Mouse (Mus musculus) hindbrain, embryonic 10.5 days (tissue): ENCODE measurements around the gene Tanc1. TPM values are rescaled to one million over a fixed set of nuclear protein-coding genes. Genes with fewer than 3 reads are reported as not detected.

Experiments used
- DNase-seq: peaks from one replicate; pipeline ENCODE4 v3.0.0-alpha.2; 2017; ENCODE audit warnings: low spot score
- H3K27ac ChIP-seq: fragments of 300-500 bp; sonication (generic); 2 replicates; pipeline ENCODE4 v1.5.1; 2016; ENCODE audit warnings: mild to moderate bottlenecking, moderate library complexity
- H3K27me3 ChIP-seq: fragments of 300-500 bp; sonication (generic); 2 replicates; pipeline ENCODE4 v1.6.1; 2016; ENCODE audit warnings: mild to moderate bottlenecking; ENCODE audit not compliant: poor library complexity, insufficient read depth, severe bottlenecking
- H3K36me3 ChIP-seq: fragments of 300-500 bp; sonication (generic); 2 replicates; pipeline ENCODE4 v1.6.1; 2016; ENCODE audit warnings: mild to moderate bottlenecking, moderate library complexity
- H3K4me1 ChIP-seq: fragments of 300-500 bp; sonication (generic); replicated peaks from 2 replicates; pipeline ENCODE4 v1.6.1; 2016; ENCODE audit warnings: mild to moderate bottlenecking
- H3K4me3 ChIP-seq: fragments of 300-500 bp; sonication (generic); 2 replicates; pipeline ENCODE4 v1.5.1; 2016; ENCODE audit warnings: mild to moderate bottlenecking, moderate library complexity
- H3K9me3 ChIP-seq: fragments of 300-500 bp; sonication (generic); 2 replicates; pipeline ENCODE4 v1.6.1; 2016; ENCODE audit warnings: mild to moderate bottlenecking, moderate library complexity
- WGBS: fragments of 180-500 bp; shearing (Covaris S2); methylation state at CpG from one replicate; pipeline ENCODE4 v1.1.7; 2016; 5-methylcytosine and 5-hydroxymethylcytosine counted together
- polyA plus RNA-seq: library from polyadenylated mRNA; unstranded; fragments of >200 nt; fragmentation: Nextera tagmentation; extraction: Ambion mirVana; gene quantifications from 2 replicates; pipeline ENCODE4 v1.2.1, GENCODE M21; 2016

The Tanc1 gene
- polyA plus RNA-seq, 1 experiment from 2014 or later: 15.9 TPM

- H3K27me3 ChIP-seq: no peaks in the 10 kb centered on the region
- no peaks in the 10 kb centered on the region for H3K9me3 ChIP-seq
- peak overlapping the region; percentile 54 for H3K27ac ChIP-seq
- DNase-seq: no peak
- H3K4me3 ChIP-seq: no peak overlapping the region
- 67% methylated on average over 7 of the region's 7 CpGs for WGBS
- peaks cover 30% of the 10 kb centered on the region for H3K36me3 ChIP-seq
- peaks cover 14% of the 10 kb centered on the region for H3K4me1 ChIP-seq
Measured at GRCm38 (mm10) chr2:59788704-59789500, 177.1 kb downstream of the Tanc1 start.

DNA sequence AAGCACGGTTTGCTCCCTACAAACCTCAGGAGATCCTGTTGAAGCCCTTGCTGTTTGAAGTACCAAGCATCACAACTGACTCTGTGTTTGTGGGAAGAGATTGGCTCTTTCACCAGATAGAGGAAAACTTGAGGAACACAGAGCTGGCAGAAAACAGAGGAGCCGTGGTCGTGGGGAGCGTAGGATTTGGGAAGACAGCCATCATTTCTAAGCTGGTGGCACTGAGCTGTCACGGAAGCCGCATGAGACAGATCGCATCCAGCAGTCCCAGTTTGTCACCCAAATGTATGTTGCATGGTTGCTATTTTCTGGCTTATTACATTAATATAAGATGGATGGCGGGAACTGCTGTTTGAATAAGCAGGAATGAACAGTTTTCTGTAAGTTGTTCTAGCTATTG, 179.8 kb downstream of the Tanc1 start:
- Histone ChIP-seq H3K27me3 (no peaks in the 10 kb centered on the region), H3K36me3 (peaks cover 38% of the 10 kb centered on the region), H3K27ac (no peak overlapping the region), H3K4me1 (peaks cover 14% of the 10 kb centered on the region), H3K9me3 (no peaks in the 10 kb centered on the region), H3K4me3 (no peak overlapping the region)
- WGBS: 94% methylated on average over 8 of the region's 8 CpGs
- DNase-seq: no peak

- Histone ChIP-seq H3K4me1 (peaks cover 11% of the 10 kb centered on the region), H3K27me3 (no peaks in the 10 kb centered on the region), H3K9me3 (no peaks in the 10 kb centered on the region), H3K4me3 (no peak overlapping the region), H3K36me3 (peaks cover 36% of the 10 kb centered on the region), H3K27ac (no peak overlapping the region)
- no peak for DNase-seq
- 82% methylated on average over 9 of the region's 9 CpGs for WGBS
Measured at GRCm38 (mm10) chr2:59793337-59793736, 181.5 kb downstream of the Tanc1 start.

- Histone ChIP-seq H3K4me1 (peaks cover 6% of the 10 kb centered on the region), H3K36me3 (peaks cover 40% of the 10 kb centered on the region), H3K27ac (no peak overlapping the region), H3K4me3 (no peak overlapping the region), H3K9me3 (no peaks in the 10 kb centered on the region), H3K27me3 (no peaks in the 10 kb centered on the region)
- no peak for DNase-seq
- WGBS: 91% methylated on average over 6 of the region's 6 CpGs
Measured at GRCm38 (mm10) chr2:59794838-59795237, 183.0 kb downstream of the Tanc1 start.

DNA sequence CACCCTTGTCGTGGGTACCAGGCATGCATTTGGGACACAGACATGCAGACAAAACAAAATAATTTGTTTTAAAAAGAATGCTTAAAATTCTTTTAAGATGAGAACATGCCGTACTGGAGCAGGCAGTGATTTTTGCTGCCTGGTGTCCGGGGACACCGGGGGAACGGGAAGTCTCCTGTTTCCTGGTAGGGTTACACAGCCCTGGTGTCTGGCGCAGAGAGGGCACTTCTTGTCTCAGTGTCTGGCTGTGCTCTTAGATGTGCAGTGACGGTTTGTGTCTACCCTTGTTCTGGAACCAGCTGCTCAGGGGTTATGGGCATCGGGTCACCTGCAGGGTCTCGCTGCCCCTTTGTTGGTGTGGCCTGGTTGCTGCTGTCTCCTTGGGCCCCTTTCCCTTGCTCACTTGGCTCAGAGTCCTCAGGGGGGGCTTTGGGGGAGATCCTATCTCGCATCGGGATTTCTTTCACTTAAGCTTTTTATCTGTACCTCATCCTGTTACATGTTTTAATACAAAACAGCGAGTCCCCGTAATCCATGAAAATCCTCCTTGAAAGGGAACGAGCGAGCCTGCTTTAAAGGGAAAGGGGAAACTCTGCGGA, 187.2 kb downstream of the Tanc1 start:
- Histone ChIP-seq H3K9me3 (no peaks in the 10 kb centered on the region), H3K27ac (peak overlapping the region; percentile 19), H3K4me3 (no peak overlapping the region), H3K4me1 (peaks cover 11% of the 10 kb centered on the region), H3K27me3 (no peaks in the 10 kb centered on the region), H3K36me3 (peaks cover 42% of the 10 kb centered on the region)
- WGBS: 80% methylated on average over 16 of the region's 16 CpGs
- DNase-seq: no peak

DNA sequence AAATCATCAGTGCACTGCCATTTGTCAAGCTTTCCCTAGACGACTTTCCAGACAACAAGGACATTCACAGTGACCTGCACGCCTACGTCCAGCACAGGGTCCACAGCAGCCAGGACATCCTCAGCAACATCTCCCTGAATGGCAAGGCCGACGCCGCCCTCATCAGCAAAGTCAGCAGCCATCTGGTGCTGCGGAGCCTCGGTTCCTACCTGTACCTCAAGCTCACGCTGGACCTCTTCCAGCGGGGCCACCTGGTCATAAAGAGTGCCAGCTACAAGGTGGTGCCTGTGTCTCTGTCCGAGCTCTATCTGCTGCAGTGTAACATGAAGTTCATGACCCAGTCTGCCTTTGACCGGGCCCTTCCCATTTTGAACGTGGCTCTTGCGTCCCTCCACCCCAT, 187.7 kb downstream of the Tanc1 start:
- peaks cover 37% of the 10 kb centered on the region for H3K36me3 ChIP-seq
- H3K27ac ChIP-seq: no peak overlapping the region
- no peaks in the 10 kb centered on the region for H3K9me3 ChIP-seq
- H3K27me3 ChIP-seq: no peaks in the 10 kb centered on the region
- H3K4me1 ChIP-seq: peaks cover 11% of the 10 kb centered on the region
- DNase-seq: no peak
- WGBS: 86% methylated on average over 14 of the region's 14 CpGs
- no peak overlapping the region for H3K4me3 ChIP-seq

GRCm38 (mm10) chr2:59800481-59801266, 188.8 kb downstream of the Tanc1 start:
- Histone ChIP-seq H3K27ac (no peak overlapping the region), H3K4me3 (no peak overlapping the region), H3K36me3 (peaks cover 32% of the 10 kb centered on the region), H3K27me3 (no peaks in the 10 kb centered on the region), H3K4me1 (peaks cover 15% of the 10 kb centered on the region), H3K9me3 (no peaks in the 10 kb centered on the region)
- DNase-seq: no peak
- WGBS: 91% methylated on average over 18 of the region's 18 CpGs

- peaks cover 39% of the 10 kb centered on the region for H3K36me3 ChIP-seq
- 88% methylated on average over 8 of the region's 8 CpGs for WGBS
- H3K27me3 ChIP-seq: no peaks in the 10 kb centered on the region
Measured at GRCm38 (mm10) chr2:59802722-59803387, 191.0 kb downstream of the Tanc1 start.

DNA sequence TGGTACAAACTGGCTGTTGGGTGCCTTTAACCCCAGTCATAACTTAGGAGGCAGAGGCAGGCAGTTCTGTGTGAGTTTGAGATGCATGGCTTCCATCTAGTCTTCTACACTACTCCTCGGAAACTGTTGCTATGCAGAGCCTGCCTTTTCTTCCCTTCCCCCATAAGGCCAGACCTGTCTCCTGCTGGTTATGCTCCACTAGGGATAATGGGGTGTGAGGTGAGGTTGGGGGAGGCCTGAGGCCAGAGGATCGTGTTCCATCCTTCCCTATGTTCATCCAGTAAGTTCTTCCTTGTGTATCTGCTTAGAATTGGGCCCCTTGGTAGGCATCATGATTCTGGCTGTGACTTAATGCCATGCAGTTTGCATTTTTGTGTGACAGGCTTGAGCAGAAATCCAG, 193.8 kb downstream of the Tanc1 start:
- WGBS: 25% methylated on average over 2 of the region's 2 CpGs
- H3K36me3 ChIP-seq: peaks cover 37% of the 10 kb centered on the region
- no peak for DNase-seq
- H3K4me1 ChIP-seq: peaks cover 16% of the 10 kb centered on the region
- H3K4me3 ChIP-seq: no peak overlapping the region
- H3K27ac ChIP-seq: peak overlapping the region; percentile 29; the same call in 1 of the 2 replicates
- no peaks in the 10 kb centered on the region for H3K27me3 ChIP-seq
- H3K9me3 ChIP-seq: no peaks in the 10 kb centered on the region

More at GRCm38 (mm10) chr2:59802722-59803387, 191.0 kb downstream of the Tanc1 start:
- H3K27ac ChIP-seq: no peak overlapping the region
- no peak for DNase-seq
- H3K4me3 ChIP-seq: no peak overlapping the region
- no peaks in the 10 kb centered on the region for H3K9me3 ChIP-seq
- H3K4me1 ChIP-seq: peaks cover 22% of the 10 kb centered on the region

- H3K4me1 ChIP-seq: peaks cover 16% of the 10 kb centered on the region
- WGBS: 27% methylated on average over 6 of the region's 6 CpGs
- no peak overlapping the region for H3K4me3 ChIP-seq
- peaks cover 32% of the 10 kb centered on the region for H3K36me3 ChIP-seq
- no peaks in the 10 kb centered on the region for H3K9me3 ChIP-seq
- DNase-seq: no peak
- no peak overlapping the region; the same call in 1 of the 2 replicates for H3K27ac ChIP-seq
- no peaks in the 10 kb centered on the region for H3K27me3 ChIP-seq
Measured at GRCm38 (mm10) chr2:59806038-59806437, 194.2 kb downstream of the Tanc1 start.

GRCm38 (mm10) chr2:59808608-59809007, 196.8 kb downstream of the Tanc1 start:
- H3K4me1 ChIP-seq: peaks cover 12% of the 10 kb centered on the region
- no peaks in the 10 kb centered on the region for H3K9me3 ChIP-seq
- no peak overlapping the region for H3K4me3 ChIP-seq
- DNase-seq: no peak
- H3K36me3 ChIP-seq: peaks cover 25% of the 10 kb centered on the region
- H3K27me3 ChIP-seq: no peaks in the 10 kb centered on the region
- 93% methylated on average over 4 of the region's 4 CpGs for WGBS
- no peak overlapping the region for H3K27ac ChIP-seq

DNA sequence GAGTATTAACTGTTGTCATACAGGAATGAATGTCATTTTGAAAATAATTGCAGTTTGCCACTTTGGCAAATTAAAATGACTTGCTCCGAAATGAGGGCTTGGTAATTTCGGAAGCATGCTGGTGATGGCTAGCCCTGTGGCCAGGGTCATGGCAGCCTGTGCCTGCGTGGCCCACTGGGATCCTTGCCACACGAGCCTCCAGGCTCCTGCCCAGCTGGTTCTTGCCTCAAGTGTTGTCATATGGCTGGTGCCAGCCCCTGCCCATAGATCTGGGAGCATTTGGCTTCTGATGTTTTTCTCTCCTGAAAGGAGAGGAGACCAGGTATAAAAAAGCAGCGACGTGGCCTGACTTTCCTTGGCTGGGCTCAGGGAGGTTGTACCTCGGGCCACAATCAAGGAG, 198.2 kb downstream of the Tanc1 start:
- Histone ChIP-seq H3K9me3 (no peaks in the 10 kb centered on the region), H3K4me3 (no peak overlapping the region), H3K36me3 (peaks cover 25% of the 10 kb centered on the region), H3K27ac (no peak overlapping the region), H3K27me3 (no peaks in the 10 kb centered on the region), H3K4me1 (peaks cover 12% of the 10 kb centered on the region)
- 87% methylated on average over 7 of the region's 7 CpGs for WGBS
- DNase-seq: no peak
